Mouse (Mus musculus): ENCODE results near the gene Mbnl1. TPM values are rescaled to one million over a fixed set of nuclear protein-coding genes. Genes with fewer than 3 reads are reported as not detected.
"Not testable (repeated sequence)": the region's sequence is repeated elsewhere in the genome, so short reads cannot be mapped to it uniquely, and the experiment has no call there.

The Mbnl1 gene
- total and polyA plus RNA-seq, 3 experiments: 174 to 332 (median 249) TPM

DNA sequence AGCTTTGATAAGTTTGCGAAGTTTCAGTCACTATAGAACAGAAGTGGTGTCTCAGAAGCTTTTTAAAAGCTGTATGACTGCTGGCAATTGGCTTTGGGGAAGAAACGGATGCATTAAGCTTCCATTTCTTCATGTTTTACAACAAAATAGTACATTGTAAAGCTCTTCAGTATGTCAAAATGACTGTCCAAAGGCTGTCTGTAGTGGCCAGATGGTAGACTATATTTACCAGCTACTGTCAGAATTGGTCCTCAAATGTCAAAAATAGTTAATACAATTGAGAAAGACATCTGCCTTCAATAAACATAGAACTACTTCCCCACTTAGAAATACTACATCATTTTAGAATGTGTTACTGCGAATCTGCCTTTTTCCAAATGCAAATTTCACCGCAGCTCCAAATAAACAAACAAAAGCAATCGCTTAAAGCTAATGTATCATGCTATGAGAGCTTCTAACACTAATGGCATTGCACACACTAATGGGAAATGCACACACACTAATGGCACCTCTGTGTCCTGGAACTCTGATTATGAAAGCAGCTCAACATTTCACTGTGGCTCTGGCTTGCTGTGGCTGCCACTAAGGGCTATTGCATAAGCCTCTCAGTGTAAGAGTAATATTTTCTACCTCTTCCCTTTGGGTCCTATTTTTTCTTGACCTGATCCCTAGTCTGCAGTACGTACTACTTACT lies 10.7 kb upstream of the Mbnl1 start:
- H3K27ac ChIP-seq (ENCODE audit: insufficient read depth, low read depth): no peak overlapping the region
- no peak for TF ChIP-seq CHD1 (IDR thresholded peaks at IDR 0.05; ENCODE audit: low read depth, low read length)
- no peak for TF ChIP-seq POLR2AphosphoS2 (IDR thresholded peaks at IDR 0.05; ENCODE audit: low read depth, low read length)
- TF ChIP-seq ELF1 (IDR thresholded peaks at IDR 0.05; ENCODE audit: low read depth, low read length): no peak
- no peak for TF ChIP-seq KAT2A (IDR thresholded peaks at IDR 0.05; ENCODE audit: insufficient replicate concordance, low read length)
- TF ChIP-seq UBTF (IDR thresholded peaks at IDR 0.05; ENCODE audit: low read depth, low read length): no peak
- TF ChIP-seq CHD2 (IDR thresholded peaks at IDR 0.05; ENCODE audit: low read length): no peak
- no peak for TF ChIP-seq EP300 (IDR thresholded peaks at IDR 0.05; ENCODE audit: low read length)
- TF ChIP-seq MAZ (IDR thresholded peaks at IDR 0.05; ENCODE audit: low read depth, low read length): no peak
- TF ChIP-seq JUND (conservative IDR thresholded peaks at IDR 0.05; ENCODE audit: low read depth, low read length): no peak
- TF ChIP-seq BHLHE40 (IDR thresholded peaks at IDR 0.05; ENCODE audit: low read depth, low read length): no peak
- TF ChIP-seq RCOR1 (conservative IDR thresholded peaks at IDR 0.05; ENCODE audit: low read depth, low read length): no peak
- no peak for TF ChIP-seq TCF12 (IDR thresholded peaks at IDR 0.05; ENCODE audit: low read depth, low read length)
- no peak for TF ChIP-seq ZC3H11A (IDR thresholded peaks at IDR 0.05; ENCODE audit: low read depth, low read length)
- no peak for TF ChIP-seq SMC3 (IDR thresholded peaks at IDR 0.05; ENCODE audit: low read depth, low read length)
- TF ChIP-seq ZNF384 (IDR thresholded peaks at IDR 0.05; ENCODE audit: low read depth, low read length): no peak
- H3K9me3 ChIP-seq (replicated peaks; ENCODE audit: low read length): no peaks in the 10 kb centered on the region
- H3K79me2 ChIP-seq (replicated peaks; ENCODE audit: control insufficient read depth, extremely low read depth, insufficient read depth, poor library complexity, severe bottlenecking): no peaks in the 10 kb centered on the region
- in situ Hi-C loops (cut with MboI; ENCODE audit: low pct_ligation_motif_present, low pct_unique_long_range_greater_than_20kb, low sequenced_read_pairs) (no loop called here), dilution Hi-C loops (cut with MboI; ENCODE audit: extremely low pct_ligation_motif_present, extremely low pct_unique_long_range_greater_than_20kb, low sequenced_read_pairs) (no loop called here)
- H3K4me1 ChIP-seq (ENCODE audit: control insufficient read depth in 1 of 2, insufficient read depth in 2 of 2): no peaks in the 10 kb centered on the region
- no peak overlapping the region for H3K9ac ChIP-seq (ENCODE audit: insufficient read depth, low read depth)
- no peaks in the 10 kb centered on the region for H3K36me3 ChIP-seq (replicated peaks in 1 of 2; ENCODE audit: control insufficient read depth in 1 of 2, insufficient read depth in 1 of 2, low read length in 1 of 2)
- no peak for DNase-seq (ENCODE audit: extremely low read depth)
- no peaks in the 10 kb centered on the region for H3K27me3 ChIP-seq (replicated peaks)
- no peak overlapping the region for H3K4me3 ChIP-seq (replicated peaks in 1 of 3; ENCODE audit: low read depth in 2 of 3, low read length in 2 of 3, poor library complexity in 1 of 3)
- H3K4me2 ChIP-seq (ENCODE audit: insufficient read depth, low read depth, poor library complexity, severe bottlenecking): no peak overlapping the region

DNA sequence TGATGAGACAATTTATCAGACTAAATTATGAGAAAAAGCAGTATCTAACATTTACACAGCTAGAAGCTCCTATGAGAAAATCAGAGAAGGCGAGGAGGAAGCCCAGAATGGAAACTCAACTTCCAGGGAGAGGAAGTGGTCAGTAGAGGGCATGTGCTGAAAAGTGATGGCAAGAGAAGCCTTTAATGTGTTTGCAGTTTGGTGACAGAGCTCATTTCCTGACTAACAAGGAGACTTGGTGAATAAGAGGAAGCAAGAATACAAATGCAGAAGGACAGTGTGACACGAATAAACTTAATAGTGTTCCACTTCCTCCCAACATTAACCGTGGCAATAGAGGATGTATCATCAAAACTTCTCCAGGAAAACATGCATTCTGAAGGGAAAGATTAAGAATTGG lies 4.0 kb upstream of the Mbnl1 start:
- dilution Hi-C loops (cut with MboI; ENCODE audit: extremely low pct_ligation_motif_present, extremely low pct_unique_long_range_greater_than_20kb, low sequenced_read_pairs); H3K9me3 ChIP-seq (replicated peaks; ENCODE audit: low read length); H3K4me2 ChIP-seq (ENCODE audit: insufficient read depth, low read depth, poor library complexity, severe bottlenecking); H3K36me3 ChIP-seq (replicated peaks in 1 of 2; ENCODE audit: control insufficient read depth in 1 of 2, insufficient read depth in 1 of 2, low read length in 1 of 2); H3K9ac ChIP-seq (ENCODE audit: insufficient read depth, low read depth); H3K4me3 ChIP-seq (replicated peaks in 1 of 3; ENCODE audit: low read depth in 2 of 3, low read length in 2 of 3, poor library complexity in 1 of 3); H3K27me3 ChIP-seq (replicated peaks); H3K27ac ChIP-seq (ENCODE audit: insufficient read depth, low read depth); DNase-seq (ENCODE audit: extremely low read depth); in situ Hi-C loops (cut with MboI; ENCODE audit: low pct_ligation_motif_present, low pct_unique_long_range_greater_than_20kb, low sequenced_read_pairs); H3K79me2 ChIP-seq (replicated peaks; ENCODE audit: control insufficient read depth, extremely low read depth, insufficient read depth, poor library complexity, severe bottlenecking): not testable (repeated sequence)
- H3K4me1 ChIP-seq (ENCODE audit: control insufficient read depth in 1 of 2, insufficient read depth in 2 of 2): peaks cover 0 to 26% of the 10 kb centered on the region in 2 experiments; a peak in 2 of 4 replicates

DNA sequence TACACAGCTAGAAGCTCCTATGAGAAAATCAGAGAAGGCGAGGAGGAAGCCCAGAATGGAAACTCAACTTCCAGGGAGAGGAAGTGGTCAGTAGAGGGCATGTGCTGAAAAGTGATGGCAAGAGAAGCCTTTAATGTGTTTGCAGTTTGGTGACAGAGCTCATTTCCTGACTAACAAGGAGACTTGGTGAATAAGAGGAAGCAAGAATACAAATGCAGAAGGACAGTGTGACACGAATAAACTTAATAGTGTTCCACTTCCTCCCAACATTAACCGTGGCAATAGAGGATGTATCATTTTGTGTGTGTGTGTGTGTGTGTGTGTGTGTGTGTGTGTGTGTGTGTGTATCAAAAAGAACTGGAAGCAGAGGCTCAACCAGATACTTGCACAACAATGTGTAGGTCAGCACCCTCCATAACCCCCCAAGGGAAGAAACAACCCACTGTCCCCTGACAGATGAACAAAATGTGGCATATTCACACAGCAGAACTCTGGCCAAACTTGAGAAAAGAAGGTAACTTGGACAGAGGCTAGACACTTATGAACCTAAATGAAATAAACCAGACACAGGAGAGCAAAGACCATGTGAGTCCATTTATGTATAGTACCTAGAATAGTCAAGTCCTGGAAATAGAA lies 3.3 kb upstream of the Mbnl1 start:
- dilution Hi-C loops (cut with MboI; ENCODE audit: extremely low pct_ligation_motif_present, extremely low pct_unique_long_range_greater_than_20kb, low sequenced_read_pairs); H3K79me2 ChIP-seq (replicated peaks; ENCODE audit: control insufficient read depth, extremely low read depth, insufficient read depth, poor library complexity, severe bottlenecking); H3K36me3 ChIP-seq (replicated peaks in 1 of 2; ENCODE audit: control insufficient read depth in 1 of 2, insufficient read depth in 1 of 2, low read length in 1 of 2); H3K27me3 ChIP-seq (replicated peaks); H3K4me3 ChIP-seq (replicated peaks in 1 of 3; ENCODE audit: low read depth in 2 of 3, low read length in 2 of 3, poor library complexity in 1 of 3); H3K9me3 ChIP-seq (replicated peaks; ENCODE audit: low read length); in situ Hi-C loops (cut with MboI; ENCODE audit: low pct_ligation_motif_present, low pct_unique_long_range_greater_than_20kb, low sequenced_read_pairs); DNase-seq (ENCODE audit: extremely low read depth): not testable (repeated sequence)
- H3K9ac ChIP-seq (ENCODE audit: insufficient read depth, low read depth): peak overlapping the region; percentile 63; the same call in 1 of the 2 replicates
- H3K27ac ChIP-seq (ENCODE audit: insufficient read depth, low read depth): peak overlapping the region; percentile 75
- H3K4me1 ChIP-seq (ENCODE audit: control insufficient read depth in 1 of 2, insufficient read depth in 2 of 2): peaks cover 0 to 26% of the 10 kb centered on the region in 2 experiments; a peak in 2 of 4 replicates
- peak overlapping the region; percentile 62 for H3K4me2 ChIP-seq (ENCODE audit: insufficient read depth, low read depth, poor library complexity, severe bottlenecking)

Data from CH12.LX (cell line).